Mouse (Mus musculus) limb, embryonic 14.5 days (tissue): ENCODE results near the gene Syt9. TPM values are rescaled to one million over a fixed set of nuclear protein-coding genes. Genes with fewer than 3 reads are reported as not detected.
"Not testable (repeated sequence)": the region's sequence is repeated elsewhere in the genome, so short reads cannot be mapped to it uniquely, and the experiment has no call there.

Experiments used
- ATAC-seq: fragments of 200-750 bp; cut with Nextera tagmentation; 2 replicates; pipeline ENCODE4 v1.8.0; 2017; ENCODE audit warnings: low read depth, moderate number of reproducible peaks, moderate TSS enrichment; ENCODE audit not compliant: low FRiP score
- DNase-seq: peaks from one replicate; pipeline ENCODE4 v3.0.0-alpha.2; 2015; ENCODE audit warnings: low spot score
- H3K27ac ChIP-seq: fragments of 300-500 bp; sonication (generic); replicated peaks from 2 replicates; pipeline ENCODE4 v1.5.1; 2014; ENCODE audit warnings: low read depth, mild to moderate bottlenecking, low read length, moderate library complexity, mixed read lengths
- H3K27me3 ChIP-seq: fragments of 300-500 bp; sonication (generic); 2 replicates; pipeline ENCODE4 v1.6.1; 2014; ENCODE audit warnings: low read length, mixed read lengths; ENCODE audit not compliant: control insufficient read depth, insufficient read depth
- H3K36me3 ChIP-seq: fragments of 300-500 bp; sonication (generic); 2 replicates; pipeline ENCODE4 v1.6.1; 2014; ENCODE audit warnings: mild to moderate bottlenecking, low read length, moderate library complexity, mixed read lengths; ENCODE audit not compliant: control insufficient read depth, insufficient read depth
- H3K4me1 ChIP-seq: fragments of 300-500 bp; sonication (generic); 2 replicates; pipeline ENCODE4 v1.6.1; 2014; ENCODE audit warnings: antibody characterized with exemption, low read length, mixed read lengths; ENCODE audit not compliant: control insufficient read depth, insufficient read depth
- H3K4me2 ChIP-seq: fragments of 300-500 bp; sonication (generic); replicated peaks from 2 replicates; pipeline ENCODE4 v1.6.1; 2014; ENCODE audit warnings: low read depth, mild to moderate bottlenecking, low read length, moderate library complexity; ENCODE audit not compliant: severe bottlenecking
- H3K4me3 ChIP-seq: fragments of 300-500 bp; sonication (generic); replicated peaks from 2 replicates; pipeline ENCODE4 v1.5.1; 2014; ENCODE audit warnings: low read length
- H3K9ac ChIP-seq: fragments of 300-500 bp; sonication (generic); 2 replicates; pipeline ENCODE4 v1.6.1; 2014; ENCODE audit warnings: mild to moderate bottlenecking, low read depth, low read length, moderate library complexity; ENCODE audit not compliant: severe bottlenecking
- H3K9me3 ChIP-seq: fragments of 300-500 bp; sonication (generic); 2 replicates; pipeline ENCODE4 v1.6.1; 2016; ENCODE audit warnings: low read length; ENCODE audit not compliant: control insufficient read depth
- POLR2A ChIP-seq: fragments of 200-500 bp; IDR thresholded peaks from 2 replicates; pipeline ENCODE4 v1.8.0; 2012; ENCODE audit warnings: inconsistent platforms, mild to moderate bottlenecking, moderate library complexity, borderline replicate concordance; ENCODE audit not compliant: insufficient read depth, insufficient read length; ENCODE audit errors: extremely low read depth
- WGBS: fragments of 180-500 bp; shearing (Covaris S2); extraction: QIAGEN DNeasy Blood & Tissue Kit; methylation state at CpG from one replicate; pipeline ENCODE4 v1.1.7; 2014; 5-methylcytosine and 5-hydroxymethylcytosine counted together
- polyA plus RNA-seq, 2 experiments: library from polyadenylated mRNA; depleted of rRNA in 1 of 2; stranded (reverse) in 1 of 2; unstranded in 1 of 2; fragments of >200 nt; fragmentation: Nextera tagmentation in 1 of 2; extraction: Ambion mirVana in 1 of 2; gene quantifications; 2 replicates each; pipeline versions ENCODE4 v1.2.1 to v1.2.3; 2012 to 2014

Syt9 gene
- polyA plus RNA-seq, 2 experiments = 3.9 to 4.3 TPM

DNA sequence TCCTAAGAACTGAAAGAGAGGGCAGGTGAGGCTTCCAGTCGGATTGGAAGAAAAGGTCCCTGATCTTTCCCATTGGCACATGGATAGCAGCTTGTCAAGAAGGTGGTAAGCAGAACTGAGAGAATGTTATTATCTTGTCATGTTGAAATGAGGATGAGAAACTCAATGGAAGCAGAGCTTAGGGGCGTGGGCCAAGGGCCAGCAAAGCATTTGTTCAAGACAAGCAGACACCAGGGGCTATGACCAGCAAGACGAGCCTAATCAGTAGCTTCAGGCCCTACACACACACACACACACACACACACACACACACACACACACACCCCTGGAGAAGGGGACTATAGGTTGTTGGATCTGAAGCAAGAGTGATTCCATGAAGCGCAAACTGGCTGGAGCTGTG lies 90.6 kb downstream of the Syt9 start:
- Histone ChIP-seq H3K4me3 (no peak overlapping the region), H3K27ac (no peak overlapping the region), H3K9ac (no peak overlapping the region), H3K4me1 (no peaks in the 10 kb centered on the region), H3K36me3 (no peaks in the 10 kb centered on the region), H3K27me3 (no peaks in the 10 kb centered on the region), H3K9me3 (no peaks in the 10 kb centered on the region), H3K4me2 (no peak overlapping the region)
- no peak for ATAC-seq
- no peak for TF ChIP-seq POLR2A
- DNase-seq = no peak
- 76% methylated on average over 4 of the region's 4 CpGs for WGBS

DNA sequence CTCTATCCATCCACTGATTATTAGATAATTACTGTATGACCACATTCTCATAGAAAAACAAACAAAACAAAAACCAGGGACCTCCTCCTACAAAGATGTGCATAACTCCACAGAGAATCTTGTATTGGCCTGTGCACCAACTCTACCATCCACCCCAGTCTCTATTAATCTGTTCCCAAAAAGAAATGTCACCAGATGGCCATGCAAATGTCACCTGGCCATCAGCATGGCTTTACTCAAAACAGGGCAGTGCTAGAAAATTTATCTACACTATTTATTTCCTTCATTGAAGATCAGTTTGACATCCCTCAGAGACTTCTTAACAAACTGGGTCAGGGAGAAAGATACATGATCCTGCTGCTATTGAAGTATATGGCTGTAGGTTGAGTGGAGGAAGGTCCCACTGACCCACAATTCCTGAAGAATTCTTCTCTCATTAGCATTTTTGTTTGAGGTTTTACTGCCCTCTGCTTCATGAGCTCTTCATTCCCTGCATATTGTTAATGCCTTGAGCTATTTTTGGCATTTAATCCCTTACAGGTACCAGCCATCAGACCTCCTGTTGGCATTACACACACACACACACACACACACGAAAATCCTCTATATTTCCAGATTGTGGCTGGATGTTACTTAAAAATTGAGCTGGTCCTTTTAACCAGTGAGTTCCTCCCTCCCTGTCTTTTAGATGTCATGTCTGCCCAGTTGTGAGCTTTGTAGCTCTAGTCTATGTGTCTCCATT lies 91.3 kb downstream of the Syt9 start:
- DNase-seq (no peak), ATAC-seq (no peak)
- H3K9ac ChIP-seq = no peak overlapping the region
- H3K4me1 ChIP-seq = no peaks in the 10 kb centered on the region
- H3K9me3 ChIP-seq = no peaks in the 10 kb centered on the region
- H3K27me3 ChIP-seq = no peaks in the 10 kb centered on the region
- H3K4me3 ChIP-seq = no peak overlapping the region
- TF ChIP-seq POLR2A = no peak
- no peaks in the 10 kb centered on the region for H3K36me3 ChIP-seq
- H3K4me2 ChIP-seq = no peak overlapping the region
- 36% methylated on average over 1 of the region's 1 CpGs for WGBS
- no peak overlapping the region for H3K27ac ChIP-seq

DNA sequence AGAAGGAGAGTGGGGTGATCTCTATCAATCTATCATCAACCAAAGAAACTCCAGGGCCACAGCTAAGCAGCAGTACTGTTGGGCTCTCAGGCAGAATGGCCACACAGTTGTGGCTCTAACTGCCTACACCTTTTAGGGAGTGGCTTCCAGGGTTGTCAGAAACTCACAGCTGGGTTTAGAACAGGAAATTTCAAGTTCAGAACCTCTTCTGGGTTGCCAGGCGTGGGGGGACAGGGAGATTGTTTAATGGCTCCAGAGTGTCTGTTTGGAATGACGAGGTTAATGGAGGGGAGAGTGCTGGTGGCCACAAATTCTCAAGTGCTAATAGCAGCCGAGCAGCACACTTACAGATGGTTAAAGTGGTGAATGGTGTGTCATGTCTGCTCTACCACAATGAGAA lies 92.4 kb downstream of the Syt9 start:
- Histone ChIP-seq H3K4me1 (no peaks in the 10 kb centered on the region), H3K9ac (no peak overlapping the region), H3K27ac (no peak overlapping the region), H3K27me3 (no peaks in the 10 kb centered on the region), H3K36me3 (no peaks in the 10 kb centered on the region), H3K9me3 (no peaks in the 10 kb centered on the region), H3K4me3 (no peak overlapping the region), H3K4me2 (no peak overlapping the region)
- no peak for DNase-seq
- no peak for ATAC-seq
- TF ChIP-seq POLR2A = no peak
- 21% methylated on average over 3 of the region's 3 CpGs for WGBS

DNA sequence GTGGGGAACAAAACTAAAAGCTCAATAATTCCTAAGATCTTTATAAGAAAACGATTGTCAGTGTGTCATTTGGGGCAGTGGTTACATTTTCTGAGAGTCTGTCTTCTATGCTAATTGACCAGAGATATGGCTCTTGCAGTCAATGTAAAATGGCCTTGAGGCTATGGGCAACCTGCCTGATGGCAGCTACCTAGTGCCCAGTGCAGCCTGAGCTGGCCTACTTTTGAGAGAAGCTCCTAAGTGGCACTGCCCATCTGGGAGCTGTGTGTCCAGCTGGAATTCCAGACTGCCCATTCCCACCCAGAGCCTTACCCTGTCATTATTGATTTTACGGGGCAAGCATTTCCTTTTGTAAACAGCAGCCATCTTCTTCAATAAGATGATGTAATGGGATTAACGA lies 94.6 kb downstream of the Syt9 start:
- no peak overlapping the region for H3K4me2 ChIP-seq
- H3K27ac ChIP-seq = no peak overlapping the region
- H3K9me3 ChIP-seq = no peaks in the 10 kb centered on the region
- ATAC-seq (no peak), DNase-seq (no peak)
- H3K4me1 ChIP-seq = no peaks in the 10 kb centered on the region
- WGBS = 78% methylated on average over 3 of the region's 3 CpGs
- no peak overlapping the region for H3K9ac ChIP-seq
- TF ChIP-seq POLR2A = no peak
- H3K36me3 ChIP-seq = no peaks in the 10 kb centered on the region
- no peak overlapping the region for H3K4me3 ChIP-seq
- H3K27me3 ChIP-seq = no peaks in the 10 kb centered on the region

DNA sequence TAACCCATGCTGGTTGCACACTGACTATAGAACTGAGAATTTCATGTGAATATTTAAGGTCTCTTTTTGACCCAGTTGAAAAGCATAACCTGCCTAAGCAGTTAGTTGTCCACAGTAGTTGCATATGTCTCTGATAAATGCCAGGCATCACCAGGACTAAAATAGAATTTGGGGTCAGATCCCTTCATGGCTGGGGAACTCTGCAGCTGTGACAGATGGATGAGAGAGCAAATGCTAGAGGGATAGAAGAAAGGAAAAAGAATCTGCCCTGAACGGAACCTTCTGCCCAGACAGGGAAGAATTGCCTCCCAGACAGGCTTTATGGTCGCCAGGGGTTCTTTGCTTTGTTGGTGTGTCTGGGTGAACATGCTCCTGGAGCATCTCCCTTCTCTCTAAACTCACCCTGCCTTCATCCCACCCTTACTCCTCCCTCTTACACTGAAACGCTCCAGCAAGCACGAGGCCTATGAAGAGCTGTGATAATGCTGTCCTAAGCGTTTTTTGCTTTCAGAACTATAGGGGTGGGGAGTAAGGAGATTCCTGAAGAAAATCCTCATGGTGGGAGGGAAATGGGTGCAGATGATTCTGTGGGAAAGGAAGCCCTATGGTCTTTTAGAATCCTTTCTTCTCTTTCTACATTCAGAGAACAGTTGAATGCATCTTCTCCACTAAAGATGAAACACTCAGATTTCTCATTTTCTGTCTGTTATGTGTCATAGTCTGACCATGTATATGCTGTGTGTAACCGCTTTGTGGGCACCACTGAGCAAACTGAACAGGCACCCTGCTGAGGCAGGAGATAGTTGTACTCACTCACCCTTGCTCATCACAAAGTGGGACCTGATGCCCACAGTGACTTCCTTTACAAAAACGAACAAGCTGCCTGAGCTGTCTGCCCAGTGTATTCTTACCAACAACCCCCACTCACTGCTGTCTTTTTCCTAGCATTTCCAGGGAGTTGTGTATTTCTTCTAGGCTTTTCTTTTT lies 108.7 kb downstream of the Syt9 start:
- DNase-seq (no peak), ATAC-seq (peak; percentile 37; the same call in 1 of the 2 replicates)
- H3K36me3 ChIP-seq = no peaks in the 10 kb centered on the region
- H3K27me3 ChIP-seq = no peaks in the 10 kb centered on the region
- no peak overlapping the region for H3K4me3 ChIP-seq
- no peak overlapping the region for H3K27ac ChIP-seq
- H3K9ac ChIP-seq = no peak overlapping the region
- H3K9me3 ChIP-seq = peaks cover 3% of the 10 kb centered on the region; the same call in 1 of the 2 replicates
- H3K4me2 ChIP-seq = no peak overlapping the region
- TF ChIP-seq POLR2A = no peak
- WGBS = 65% methylated on average over 7 of the region's 7 CpGs
- H3K4me1 ChIP-seq = no peaks in the 10 kb centered on the region

DNA sequence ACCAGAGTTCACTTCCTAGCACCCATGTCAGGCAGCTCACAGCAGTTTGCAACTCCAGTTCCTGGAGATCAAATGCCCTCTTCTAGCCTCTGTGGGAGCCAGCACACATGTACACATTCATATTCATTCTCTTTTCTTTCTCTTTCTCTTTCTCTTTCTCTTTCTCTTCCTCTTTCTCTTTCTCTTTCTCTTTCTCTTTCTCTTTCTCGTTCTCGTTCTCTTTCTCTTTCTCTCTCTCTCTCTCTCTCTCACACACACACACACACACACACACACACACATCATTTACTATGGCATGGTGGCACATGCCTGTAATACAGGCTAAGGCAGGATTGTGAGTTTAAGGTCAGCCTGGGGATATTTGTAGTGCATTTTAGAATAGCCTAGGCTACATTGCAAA lies 115.2 kb downstream of the Syt9 start:
- not testable (repeated sequence) for H3K27me3 ChIP-seq, H3K27ac ChIP-seq, DNase-seq, ATAC-seq, H3K4me1 ChIP-seq, H3K9me3 ChIP-seq, H3K4me3 ChIP-seq, H3K36me3 ChIP-seq, H3K4me2 ChIP-seq, H3K9ac ChIP-seq
- WGBS = 86% methylated on average over 2 of the region's 2 CpGs
